Mouse (Mus musculus): Measurements from ENCODE around the gene Hjurp. TPM values are rescaled to one million over a fixed set of nuclear protein-coding genes. Genes with fewer than 3 reads are reported as not detected.

Hjurp gene
- polyA plus RNA-seq, 1 experiment from 2014 or later = 211 TPM

DNA sequence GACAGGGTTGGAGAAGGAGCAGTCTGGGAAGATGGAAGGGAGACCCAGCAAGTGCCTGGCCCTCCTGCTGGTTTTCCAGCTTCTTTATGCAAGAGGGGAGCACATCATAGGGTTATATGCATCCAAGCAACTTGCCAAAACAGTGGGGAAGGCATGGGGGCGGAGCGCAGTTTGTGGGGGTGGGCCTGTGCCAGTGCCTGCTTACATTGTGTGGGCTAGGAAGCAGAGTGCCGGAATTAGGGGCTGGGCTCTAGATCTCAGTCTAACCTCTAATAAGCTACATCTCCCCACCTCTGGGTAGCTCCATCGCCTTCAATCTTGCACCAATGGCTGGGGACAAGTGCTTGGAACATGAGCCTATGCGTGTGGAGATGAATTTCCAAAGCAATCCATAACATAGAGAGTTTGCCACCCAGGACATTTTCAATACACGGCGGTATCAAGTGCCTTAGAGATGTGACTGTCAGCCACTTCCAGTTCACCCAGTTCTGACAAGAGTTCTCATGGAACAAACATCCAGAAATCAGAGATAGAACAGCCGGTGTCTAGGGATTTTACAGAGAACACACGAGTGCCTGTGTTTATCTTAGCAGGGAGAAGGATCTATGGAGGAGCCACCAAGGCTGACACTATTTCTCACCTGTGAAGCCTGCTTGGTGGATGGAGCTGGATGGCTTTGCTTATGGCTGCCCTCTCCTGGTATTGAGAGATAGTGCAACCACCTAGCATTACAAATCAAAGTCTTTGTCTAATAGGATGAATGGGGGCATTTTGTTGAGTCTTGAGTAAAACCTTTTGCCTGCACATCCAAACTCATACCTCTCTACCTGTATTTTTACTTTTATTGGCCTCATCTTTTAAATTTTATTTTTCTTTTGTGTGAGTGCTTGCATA lies 23.9 kb upstream of the Hjurp start:
- ATAC-seq (ENCODE audit: insufficient number of reproducible peaks, insufficient read depth, low FRiP score, low read depth) = no peak
- no peaks in the 10 kb centered on the region for H3K27me3 ChIP-seq (ENCODE audit: control insufficient read depth, insufficient read depth, low read length)
- no peak overlapping the region for H3K4me3 ChIP-seq (ENCODE audit: low read depth, low read length)
- H3K9me3 ChIP-seq (ENCODE audit: control insufficient read depth, low read depth, low read length) = peaks cover 74% of the 10 kb centered on the region
- H3K4me2 ChIP-seq (replicated peaks; ENCODE audit: low read depth, low read length) = no peak overlapping the region
- no peaks in the 10 kb centered on the region for H3K4me1 ChIP-seq (ENCODE audit: control insufficient read depth, insufficient read depth, low read length)
- 65% methylated on average over 9 of the region's 9 CpGs for WGBS
- no peak overlapping the region for H3K9ac ChIP-seq (replicated peaks; ENCODE audit: low read depth, low read length)
- H3K27ac ChIP-seq (ENCODE audit: low read length) = no peak overlapping the region
- no peaks in the 10 kb centered on the region for H3K36me3 ChIP-seq (ENCODE audit: control insufficient read depth, insufficient read depth, low read length)

DNA sequence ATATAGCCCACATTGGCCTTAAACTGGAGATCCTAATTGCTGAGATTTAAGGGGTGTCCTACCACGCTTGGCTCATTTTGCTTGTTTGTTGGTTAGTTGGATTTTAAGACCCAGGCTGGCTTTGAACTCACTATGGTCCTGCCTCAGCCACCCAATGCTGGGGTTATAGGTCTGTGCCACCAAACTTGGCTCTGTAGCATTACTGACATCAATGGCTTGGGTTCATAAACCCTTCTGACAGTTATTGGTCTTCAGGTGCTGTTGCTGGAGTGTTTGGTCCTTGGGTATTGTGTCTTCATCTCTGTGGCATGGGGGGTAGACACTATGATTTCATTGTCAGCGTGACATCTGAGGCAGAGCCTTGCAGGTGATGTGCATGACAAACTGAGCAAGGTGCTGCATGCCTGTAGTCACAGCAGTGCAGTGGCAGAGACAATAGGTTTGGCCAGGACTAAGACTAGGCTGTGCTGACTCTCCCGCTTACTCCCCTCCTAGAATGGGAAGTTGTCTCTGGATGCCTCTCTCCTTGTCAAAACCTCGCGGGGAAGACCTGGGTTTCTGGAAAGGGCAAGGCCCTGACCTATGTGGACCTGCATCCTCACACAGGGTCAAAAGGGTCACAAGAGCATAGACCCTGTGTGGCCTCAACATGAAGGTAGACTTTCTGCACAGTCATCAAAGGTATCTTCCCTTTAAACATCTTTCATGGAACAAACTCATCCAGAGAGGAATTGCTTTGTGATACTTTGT lies 23.0 kb upstream of the Hjurp start:
- Histone ChIP-seq H3K4me3 (ENCODE audit: low read depth, low read length) (no peak overlapping the region), H3K27ac (ENCODE audit: low read length) (no peak overlapping the region), H3K4me2 (replicated peaks; ENCODE audit: low read depth, low read length) (no peak overlapping the region), H3K4me1 (ENCODE audit: control insufficient read depth, insufficient read depth, low read length) (no peaks in the 10 kb centered on the region), H3K9me3 (ENCODE audit: control insufficient read depth, low read depth, low read length) (peaks cover 74% of the 10 kb centered on the region), H3K36me3 (ENCODE audit: control insufficient read depth, insufficient read depth, low read length) (no peaks in the 10 kb centered on the region), H3K9ac (replicated peaks; ENCODE audit: low read depth, low read length) (no peak overlapping the region), H3K27me3 (ENCODE audit: control insufficient read depth, insufficient read depth, low read length) (no peaks in the 10 kb centered on the region)
- 44% methylated on average over 5 of the region's 5 CpGs for whole genome bisulfite sequencing
- 0 out of 2 replicates have a peak, but pooled peaks have one; percentile 3 for ATAC-seq (ENCODE audit: insufficient number of reproducible peaks, insufficient read depth, low FRiP score, low read depth)

DNA sequence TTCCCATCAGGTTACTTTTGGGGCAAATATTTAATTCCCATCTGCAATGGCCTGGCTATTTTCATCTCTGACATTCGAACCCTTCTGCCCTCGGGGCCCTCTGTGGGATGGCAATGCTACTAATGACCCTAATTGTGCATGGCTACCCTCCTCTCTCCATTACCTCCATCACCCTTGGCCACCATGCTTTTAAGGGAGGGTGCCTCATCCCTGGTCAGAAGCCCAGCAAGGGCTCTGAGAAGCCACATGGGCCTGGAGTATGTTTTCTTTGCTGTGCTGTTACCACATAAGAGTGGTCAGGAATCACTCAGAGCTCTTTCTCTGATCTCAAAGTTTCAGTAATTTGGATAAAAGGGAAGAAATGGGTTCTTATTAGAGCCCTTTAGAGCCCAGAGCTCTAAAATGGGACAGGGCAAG lies 22.1 kb upstream of the Hjurp start:
- no peaks in the 10 kb centered on the region for H3K36me3 ChIP-seq (ENCODE audit: control insufficient read depth, insufficient read depth, low read length)
- WGBS = 84% methylated on average over 2 of the region's 2 CpGs
- no peak overlapping the region for H3K27ac ChIP-seq (ENCODE audit: low read length)
- no peak overlapping the region for H3K9ac ChIP-seq (replicated peaks; ENCODE audit: low read depth, low read length)
- no peak for ATAC-seq (ENCODE audit: insufficient number of reproducible peaks, insufficient read depth, low FRiP score, low read depth)
- peaks cover 73% of the 10 kb centered on the region for H3K9me3 ChIP-seq (ENCODE audit: control insufficient read depth, low read depth, low read length)
- no peak overlapping the region for H3K4me2 ChIP-seq (replicated peaks; ENCODE audit: low read depth, low read length)
- no peak overlapping the region for H3K4me3 ChIP-seq (ENCODE audit: low read depth, low read length)
- H3K27me3 ChIP-seq (ENCODE audit: control insufficient read depth, insufficient read depth, low read length) = no peaks in the 10 kb centered on the region
- no peaks in the 10 kb centered on the region for H3K4me1 ChIP-seq (ENCODE audit: control insufficient read depth, insufficient read depth, low read length)

DNA sequence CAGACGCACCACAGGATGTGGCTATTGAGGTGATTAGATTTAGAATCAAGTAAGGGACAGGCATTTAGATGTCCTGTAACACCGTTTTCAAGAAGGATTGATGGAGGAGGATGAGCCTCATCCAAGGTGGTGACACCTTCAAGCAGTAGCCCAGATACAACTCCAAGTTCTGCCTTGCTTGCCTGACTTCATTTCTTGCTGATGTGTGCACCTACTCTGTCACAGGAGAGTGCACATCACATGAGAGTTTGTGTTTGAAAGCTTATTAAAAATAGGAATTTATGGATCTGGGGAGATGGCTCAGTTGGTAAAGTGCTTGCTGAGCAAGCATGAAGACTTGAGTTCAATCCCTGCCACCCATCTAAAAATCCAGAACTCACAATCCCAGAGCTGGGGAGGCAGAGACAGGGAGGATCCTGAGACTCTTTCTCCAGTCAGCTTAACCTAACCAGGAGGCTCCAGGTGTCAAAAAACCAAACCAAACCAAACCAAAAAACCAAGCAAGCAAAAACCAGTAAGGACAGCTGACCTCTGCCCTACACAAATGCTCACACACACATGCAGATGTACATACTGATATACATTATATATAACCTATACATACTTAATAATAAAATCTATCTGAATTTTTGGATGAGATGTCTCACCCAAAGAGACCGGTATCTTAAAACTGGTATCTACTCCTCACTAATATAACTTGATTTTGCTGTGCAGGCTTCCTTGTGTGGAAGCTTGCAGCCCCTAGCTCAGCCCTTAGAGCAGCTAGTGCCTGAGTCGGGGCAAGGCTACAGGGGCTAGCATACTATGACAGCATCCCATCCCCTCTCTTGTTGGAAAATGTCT lies 21.5 kb upstream of the Hjurp start:
- H3K4me2 ChIP-seq (replicated peaks; ENCODE audit: low read depth, low read length) = no peak overlapping the region
- no peaks in the 10 kb centered on the region for H3K36me3 ChIP-seq (ENCODE audit: control insufficient read depth, insufficient read depth, low read length)
- H3K27ac ChIP-seq (ENCODE audit: low read length) = no peak overlapping the region
- H3K4me3 ChIP-seq (ENCODE audit: low read depth, low read length) = no peak overlapping the region
- H3K9ac ChIP-seq (replicated peaks; ENCODE audit: low read depth, low read length) = no peak overlapping the region
- peaks cover 71% of the 10 kb centered on the region for H3K9me3 ChIP-seq (ENCODE audit: control insufficient read depth, low read depth, low read length)
- no peaks in the 10 kb centered on the region for H3K27me3 ChIP-seq (ENCODE audit: control insufficient read depth, insufficient read depth, low read length)
- WGBS = 61% methylated on average over 4 of the region's 4 CpGs
- H3K4me1 ChIP-seq (ENCODE audit: control insufficient read depth, insufficient read depth, low read length) = no peaks in the 10 kb centered on the region
- no peak for ATAC-seq (ENCODE audit: insufficient number of reproducible peaks, insufficient read depth, low FRiP score, low read depth)

DNA sequence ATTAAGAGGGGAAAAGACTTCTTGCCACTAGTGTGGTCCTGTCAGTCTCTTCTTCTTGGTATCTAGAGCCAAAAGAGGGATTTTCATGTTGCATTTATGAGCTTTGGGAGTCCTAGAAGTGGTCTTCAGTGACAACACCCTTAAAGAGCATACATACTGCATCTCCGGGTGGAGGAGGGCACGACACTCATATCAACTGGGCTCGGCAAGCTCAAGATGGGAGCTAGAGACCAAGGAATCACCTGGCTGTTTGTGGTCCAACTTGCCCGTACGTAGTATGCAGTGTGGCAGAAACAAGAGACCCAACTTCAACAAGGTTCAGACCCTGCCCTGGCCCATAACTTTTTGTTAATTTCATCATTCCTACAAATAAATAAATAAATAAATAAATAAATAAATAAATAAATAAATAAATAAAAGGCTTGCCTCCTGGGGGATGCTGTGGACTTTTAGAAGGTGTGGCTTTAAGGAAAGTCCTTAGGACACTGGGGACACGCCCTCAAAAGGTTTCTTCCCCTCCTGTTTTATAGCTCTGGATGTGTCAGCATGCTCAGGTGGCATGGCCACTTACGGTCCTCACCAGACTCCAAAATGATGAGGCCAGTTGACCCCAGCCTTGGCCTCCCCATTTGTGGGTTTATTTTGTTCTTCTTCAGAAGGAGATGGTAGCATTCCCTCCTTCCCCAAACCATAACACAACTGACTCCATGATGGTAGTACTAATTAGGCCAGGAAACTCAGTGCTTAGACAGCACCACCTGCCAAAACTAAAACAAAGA lies 20.2 kb upstream of the Hjurp start:
- Histone ChIP-seq H3K9ac (replicated peaks; ENCODE audit: low read depth, low read length) (no peak overlapping the region), H3K36me3 (ENCODE audit: control insufficient read depth, insufficient read depth, low read length) (no peaks in the 10 kb centered on the region)

DNA sequence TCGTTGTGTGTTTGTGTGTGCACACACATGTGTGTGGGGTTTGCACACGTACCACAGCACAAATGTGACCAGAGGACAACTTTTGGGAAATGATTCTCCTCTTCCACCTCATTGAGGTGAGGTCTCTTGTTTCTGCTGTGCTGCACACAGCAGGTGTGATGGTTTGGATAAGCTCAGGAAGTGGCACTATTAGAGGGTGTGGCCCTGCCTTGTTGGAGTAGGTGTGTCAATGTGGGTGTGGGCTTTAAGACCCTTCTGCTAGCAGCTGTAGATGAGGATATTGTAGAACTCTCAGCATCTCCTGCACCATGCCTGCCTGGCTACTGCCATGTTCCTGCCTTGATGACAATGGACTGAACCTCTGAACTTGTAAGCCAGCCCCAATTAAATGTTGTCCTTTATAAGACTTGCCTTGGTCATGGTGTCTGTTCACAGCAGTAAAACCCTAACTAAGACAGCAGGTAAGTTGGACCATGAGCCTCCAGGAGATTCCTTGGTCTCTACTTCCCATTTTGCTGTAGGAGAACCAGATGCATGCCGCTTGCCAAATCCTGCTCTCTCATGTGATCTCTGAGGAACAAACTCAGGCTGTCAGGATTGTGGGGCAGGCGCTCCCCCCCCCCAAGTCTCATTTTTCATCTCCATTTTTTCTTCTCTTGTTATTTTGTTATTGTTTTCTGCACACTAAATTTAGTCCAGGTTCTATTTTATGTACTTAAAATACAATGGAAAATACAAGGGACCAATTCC lies 18.9 kb upstream of the Hjurp start:
- Histone ChIP-seq H3K4me1 (ENCODE audit: control insufficient read depth, insufficient read depth, low read length) (no peaks in the 10 kb centered on the region), H3K9ac (replicated peaks; ENCODE audit: low read depth, low read length) (no peak overlapping the region)
- 0 out of 2 replicates have a peak, but pooled peaks have one; percentile 14 for ATAC-seq (ENCODE audit: insufficient number of reproducible peaks, insufficient read depth, low FRiP score, low read depth)

More for the DNA sequence above, 20.2 kb upstream of the Hjurp start:
- Histone ChIP-seq H3K4me1 (ENCODE audit: control insufficient read depth, insufficient read depth, low read length) (no peaks in the 10 kb centered on the region), H3K4me2 (replicated peaks; ENCODE audit: low read depth, low read length) (no peak overlapping the region), H3K4me3 (ENCODE audit: low read depth, low read length) (no peak overlapping the region), H3K27me3 (ENCODE audit: control insufficient read depth, insufficient read depth, low read length) (no peaks in the 10 kb centered on the region), H3K9me3 (ENCODE audit: control insufficient read depth, low read depth, low read length) (peaks cover 62% of the 10 kb centered on the region), H3K27ac (ENCODE audit: low read length) (no peak overlapping the region)
- ATAC-seq (ENCODE audit: insufficient number of reproducible peaks, insufficient read depth, low FRiP score, low read depth) = no peak
- 69% methylated on average over 7 of the region's 7 CpGs for WGBS

DNA sequence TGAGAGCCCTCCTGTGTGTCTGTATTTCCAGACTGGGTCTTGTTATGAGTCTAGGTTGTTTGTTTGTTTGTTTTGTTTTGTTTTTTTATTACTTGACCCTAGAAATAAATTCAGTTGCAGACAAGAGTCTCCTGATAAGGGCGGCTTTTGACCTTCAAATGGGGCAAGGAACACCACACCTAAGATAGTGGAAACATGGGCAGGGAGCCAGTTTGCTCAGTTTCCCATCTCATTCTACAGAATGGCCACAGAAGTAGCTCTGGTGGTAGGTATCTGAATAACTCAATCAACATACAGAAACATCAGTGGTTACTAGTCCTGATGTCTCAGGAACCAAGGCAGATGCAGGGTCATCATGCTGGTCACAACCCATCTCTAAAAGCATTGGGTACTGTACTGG lies 17.2 kb upstream of the Hjurp start:
- no peaks in the 10 kb centered on the region for H3K4me1 ChIP-seq (ENCODE audit: control insufficient read depth, insufficient read depth, low read length)
- H3K4me2 ChIP-seq (replicated peaks; ENCODE audit: low read depth, low read length) = no peak overlapping the region
- no peaks in the 10 kb centered on the region for H3K27me3 ChIP-seq (ENCODE audit: control insufficient read depth, insufficient read depth, low read length)
- H3K36me3 ChIP-seq (ENCODE audit: control insufficient read depth, insufficient read depth, low read length) = no peaks in the 10 kb centered on the region
- 17% methylated on average over 1 of the region's 1 CpGs for WGBS
- no peak for ATAC-seq (ENCODE audit: insufficient number of reproducible peaks, insufficient read depth, low FRiP score, low read depth)
- no peak overlapping the region for H3K9ac ChIP-seq (replicated peaks; ENCODE audit: low read depth, low read length)
- peaks cover 47% of the 10 kb centered on the region for H3K9me3 ChIP-seq (ENCODE audit: control insufficient read depth, low read depth, low read length)
- H3K27ac ChIP-seq (ENCODE audit: low read length) = no peak overlapping the region
- no peak overlapping the region for H3K4me3 ChIP-seq (ENCODE audit: low read depth, low read length)

More for the DNA sequence above, 18.9 kb upstream of the Hjurp start:
- H3K27ac ChIP-seq (ENCODE audit: low read length) = no peak overlapping the region
- 71% methylated on average over 4 of the region's 4 CpGs for WGBS
- peaks cover 55% of the 10 kb centered on the region for H3K9me3 ChIP-seq (ENCODE audit: control insufficient read depth, low read depth, low read length)
- H3K4me2 ChIP-seq (replicated peaks; ENCODE audit: low read depth, low read length) = no peak overlapping the region
- no peaks in the 10 kb centered on the region for H3K27me3 ChIP-seq (ENCODE audit: control insufficient read depth, insufficient read depth, low read length)
- no peak overlapping the region for H3K4me3 ChIP-seq (ENCODE audit: low read depth, low read length)
- no peaks in the 10 kb centered on the region for H3K36me3 ChIP-seq (ENCODE audit: control insufficient read depth, insufficient read depth, low read length)

All from stomach, embryonic 14.5 days (tissue).